Mouse (Mus musculus): ENCODE results near the gene Rpl3l.
"Not testable (repeated sequence)": the region's sequence is repeated elsewhere in the genome, so short reads cannot be mapped to it uniquely, and the experiment has no call there.

Gene Rpl3l

DNA sequence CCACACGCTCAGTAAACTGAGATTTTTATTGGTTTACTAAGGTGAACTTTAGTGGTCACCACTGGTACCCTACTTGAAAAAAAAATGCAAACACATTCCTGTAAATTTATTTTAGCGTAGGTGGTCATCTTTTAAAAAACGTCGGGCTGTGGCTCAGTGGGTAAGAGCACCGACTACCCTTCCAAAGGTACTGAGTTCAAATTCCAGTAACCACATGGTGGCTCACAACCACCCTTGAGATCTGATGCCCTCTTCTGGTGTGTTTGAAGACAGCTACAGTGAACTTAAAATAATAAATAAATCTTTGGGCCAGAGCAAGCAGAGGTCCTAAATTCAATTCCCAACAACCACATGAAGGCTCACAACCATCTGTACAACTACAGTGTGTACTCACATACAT, 8.7 kb upstream of the Rpl3l start:
- ATAC-seq (ENCODE audit: insufficient number of reproducible peaks, low FRiP score, low TSS enrichment), result not testable (repeated sequence)

DNA sequence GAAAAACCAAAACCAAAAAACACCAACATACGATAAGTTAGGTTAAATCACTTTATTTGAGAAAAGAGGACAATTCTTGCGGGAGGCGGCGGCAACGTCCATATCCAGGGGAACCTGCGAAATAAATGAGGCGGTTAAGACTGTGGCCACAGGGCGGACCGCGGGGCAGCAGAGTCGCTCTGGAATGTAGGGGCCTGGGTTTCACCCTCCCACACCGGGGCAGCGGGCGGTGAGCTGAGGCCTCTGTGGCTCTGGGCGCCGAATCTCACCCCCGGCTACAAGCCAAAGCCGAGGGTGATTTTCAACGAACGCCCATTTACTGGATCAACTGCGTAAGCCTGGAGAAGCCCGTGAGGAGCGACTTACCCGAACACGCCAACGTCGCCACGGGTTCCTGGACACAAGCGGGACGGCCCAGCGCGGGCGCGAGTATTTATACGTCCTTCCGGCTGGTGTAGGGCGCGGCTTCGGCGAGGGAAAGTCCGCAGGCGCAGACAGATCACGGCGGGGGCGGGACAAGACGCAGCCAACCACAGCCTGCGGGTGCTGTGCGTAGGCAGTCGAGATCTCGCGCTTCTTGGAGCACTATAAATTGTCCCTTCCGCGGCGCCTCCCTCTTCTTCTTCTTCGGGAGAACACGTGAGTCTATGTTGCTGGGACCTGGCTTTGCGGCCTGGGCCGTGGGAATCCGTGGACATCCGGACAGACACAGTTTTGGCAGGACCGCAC, 8.0 kb upstream of the Rpl3l start:
- peak; percentile 91 for ATAC-seq (ENCODE audit: insufficient number of reproducible peaks, low FRiP score, low TSS enrichment)

DNA sequence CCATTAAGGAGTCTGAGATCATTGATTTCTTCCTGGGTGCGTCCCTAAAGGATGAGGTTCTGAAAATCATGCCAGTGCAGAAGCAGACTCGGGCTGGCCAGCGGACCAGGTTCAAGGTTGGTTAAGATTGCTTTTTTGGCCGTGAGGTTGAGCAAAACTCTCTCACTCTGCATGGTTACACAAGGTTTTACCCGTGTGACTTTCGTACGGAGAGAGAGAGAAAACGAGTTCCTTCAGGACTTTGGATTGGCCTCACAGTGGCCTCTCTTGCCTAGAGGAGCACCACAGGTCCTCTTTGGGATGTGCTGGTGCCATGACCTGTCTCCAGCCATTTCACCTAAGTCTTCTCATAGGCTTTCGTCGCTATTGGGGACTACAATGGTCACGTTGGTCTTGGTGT, 7.0 kb upstream of the Rpl3l start:
- not testable (repeated sequence) for ATAC-seq (ENCODE audit: insufficient number of reproducible peaks, low FRiP score, low TSS enrichment)

DNA sequence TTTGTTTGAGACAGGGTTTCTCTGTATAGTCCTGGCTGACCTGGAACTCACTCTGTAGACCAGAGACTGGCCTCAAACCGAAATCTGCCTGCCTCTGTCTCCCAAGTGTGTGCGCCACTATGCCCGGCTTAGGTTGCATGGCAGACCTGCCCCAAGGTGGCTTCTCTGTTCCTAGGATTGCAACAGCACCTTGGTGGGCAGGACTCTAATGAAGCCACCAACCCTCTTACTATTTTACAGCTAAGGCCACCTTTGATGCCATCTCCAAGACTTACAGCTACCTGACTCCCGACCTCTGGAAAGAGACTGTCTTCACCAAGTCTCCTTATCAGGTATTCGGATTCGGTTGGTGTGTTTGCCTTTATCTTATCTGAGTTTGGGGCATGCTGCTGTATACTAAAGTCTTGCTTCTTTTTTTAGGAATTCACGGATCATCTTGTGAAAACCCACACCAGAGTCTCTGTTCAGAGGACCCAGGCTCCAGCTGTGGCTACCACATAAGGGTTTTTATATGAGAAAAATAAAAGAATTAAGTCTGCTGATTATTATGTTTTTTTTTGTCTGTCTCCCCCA, 6.2 kb upstream of the Rpl3l start:
- not testable (repeated sequence) for ATAC-seq (ENCODE audit: insufficient number of reproducible peaks, low FRiP score, low TSS enrichment)

DNA sequence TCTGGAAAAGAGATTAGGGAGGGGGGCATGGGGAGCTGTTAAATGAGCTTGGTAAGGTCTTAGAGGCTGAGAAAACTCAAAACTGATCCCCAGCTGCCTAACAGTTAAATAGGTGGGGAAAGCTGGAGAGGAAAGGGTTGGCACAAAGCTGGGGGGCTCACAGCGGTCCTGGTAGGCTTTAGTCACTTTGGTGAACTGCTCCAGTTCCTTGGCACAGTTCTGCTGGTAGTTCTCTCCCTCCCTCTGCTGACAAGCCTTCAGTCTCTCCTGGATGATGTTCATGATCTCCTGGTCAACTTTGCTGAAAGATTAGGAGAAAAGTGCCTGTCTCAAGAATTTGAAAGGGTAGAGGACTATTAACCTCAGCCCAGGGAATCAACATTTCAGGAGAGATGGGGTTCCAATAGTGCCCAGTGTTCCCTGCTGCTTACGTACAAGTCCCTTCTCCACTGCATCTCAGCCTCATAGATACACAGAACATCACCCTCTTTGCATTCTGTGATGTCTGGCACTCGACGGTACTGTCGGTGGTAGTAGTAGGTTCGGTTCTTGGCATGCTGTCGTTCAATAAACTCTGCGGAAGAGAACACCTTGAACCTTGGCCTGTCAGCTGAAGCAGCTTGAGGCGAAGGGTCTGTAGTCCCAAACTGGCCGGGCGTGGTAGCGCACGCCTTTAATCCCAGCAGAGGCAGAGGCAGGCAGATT, 5.2 kb upstream of the Rpl3l start:
- ATAC-seq (ENCODE audit: insufficient number of reproducible peaks, low FRiP score, low TSS enrichment), result no peak

DNA sequence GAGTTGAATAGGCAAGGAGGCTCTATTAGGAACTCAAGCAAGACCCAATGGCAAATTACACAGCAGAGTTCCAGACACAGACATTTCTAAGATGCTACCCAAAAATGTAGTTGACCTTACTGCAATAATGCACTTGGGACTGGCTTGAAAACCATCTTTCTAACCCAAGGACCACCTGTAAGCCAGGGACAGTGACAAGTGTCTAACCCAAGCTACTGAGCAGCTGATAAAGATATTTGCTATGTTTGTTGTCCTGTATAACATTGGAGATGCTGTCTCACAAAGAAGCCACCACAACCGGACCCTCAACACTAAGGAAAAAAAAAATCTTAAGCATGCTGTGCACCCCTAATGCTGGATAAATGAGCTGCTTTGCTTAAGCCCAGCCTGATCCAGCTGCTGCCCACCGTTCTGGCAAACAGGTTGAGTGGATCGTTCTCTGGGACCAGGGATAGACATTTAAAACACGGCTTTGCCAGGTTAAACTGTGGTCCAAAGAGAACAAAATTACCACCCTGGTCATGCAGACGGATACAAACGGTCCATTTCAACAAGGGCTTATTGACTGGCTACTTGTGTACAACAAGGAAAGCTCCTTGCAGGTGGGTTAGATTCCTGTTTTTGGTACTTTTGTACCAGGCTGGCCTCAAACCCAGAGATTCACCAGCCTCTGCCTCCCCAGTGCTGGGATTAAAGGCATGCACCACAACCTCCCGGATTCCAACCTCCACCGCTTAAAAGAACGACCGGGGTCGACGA, 4.3 kb upstream of the Rpl3l start:
- no peak for ATAC-seq (ENCODE audit: insufficient number of reproducible peaks, low FRiP score, low TSS enrichment)

DNA sequence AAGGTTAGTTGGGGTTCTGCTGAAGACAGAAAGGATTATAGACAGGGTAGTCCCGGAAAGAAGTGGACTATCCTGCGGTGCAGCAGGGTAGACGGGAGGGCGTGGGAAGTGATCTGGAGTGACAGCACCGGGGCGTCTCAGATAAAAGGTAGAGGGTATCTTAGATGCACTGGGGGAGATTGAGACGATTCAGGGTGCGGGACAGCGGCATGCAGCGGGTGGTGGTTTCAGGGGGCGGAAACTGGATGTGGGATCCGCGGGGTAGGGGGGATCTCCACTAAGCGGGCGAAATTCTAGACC, 3.8 kb upstream of the Rpl3l start:
- no peak; the same call in 1 of the 2 replicates for ATAC-seq (ENCODE audit: insufficient number of reproducible peaks, low FRiP score, low TSS enrichment)

DNA sequence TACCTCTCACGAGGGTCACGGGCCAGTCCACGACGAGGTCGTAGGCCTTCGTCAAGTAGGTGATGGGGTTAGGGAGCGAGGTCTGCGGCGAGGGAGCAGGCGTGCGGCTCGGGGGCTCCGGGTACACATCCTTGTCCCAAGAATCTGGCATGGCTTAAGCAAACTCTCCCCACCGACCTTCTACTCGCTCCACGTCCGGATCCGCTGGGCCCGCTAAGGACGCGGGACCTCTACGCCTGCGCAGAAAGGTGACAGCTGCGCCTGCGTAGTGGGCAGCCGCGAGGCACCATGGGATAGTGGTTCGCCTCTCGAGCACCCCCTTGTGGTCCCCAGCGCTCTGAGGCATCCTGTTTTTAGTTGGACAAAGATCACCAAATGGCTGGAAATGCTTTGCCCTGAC, 3.4 kb upstream of the Rpl3l start, which contains the start of gene Ndufb10:
Gene Ndufb10 (minus strand): TSS at position 295 of the 400 bp plus-strand sequence.
- ATAC-seq (ENCODE audit: insufficient number of reproducible peaks, low FRiP score, low TSS enrichment), result peak; percentile 79

DNA sequence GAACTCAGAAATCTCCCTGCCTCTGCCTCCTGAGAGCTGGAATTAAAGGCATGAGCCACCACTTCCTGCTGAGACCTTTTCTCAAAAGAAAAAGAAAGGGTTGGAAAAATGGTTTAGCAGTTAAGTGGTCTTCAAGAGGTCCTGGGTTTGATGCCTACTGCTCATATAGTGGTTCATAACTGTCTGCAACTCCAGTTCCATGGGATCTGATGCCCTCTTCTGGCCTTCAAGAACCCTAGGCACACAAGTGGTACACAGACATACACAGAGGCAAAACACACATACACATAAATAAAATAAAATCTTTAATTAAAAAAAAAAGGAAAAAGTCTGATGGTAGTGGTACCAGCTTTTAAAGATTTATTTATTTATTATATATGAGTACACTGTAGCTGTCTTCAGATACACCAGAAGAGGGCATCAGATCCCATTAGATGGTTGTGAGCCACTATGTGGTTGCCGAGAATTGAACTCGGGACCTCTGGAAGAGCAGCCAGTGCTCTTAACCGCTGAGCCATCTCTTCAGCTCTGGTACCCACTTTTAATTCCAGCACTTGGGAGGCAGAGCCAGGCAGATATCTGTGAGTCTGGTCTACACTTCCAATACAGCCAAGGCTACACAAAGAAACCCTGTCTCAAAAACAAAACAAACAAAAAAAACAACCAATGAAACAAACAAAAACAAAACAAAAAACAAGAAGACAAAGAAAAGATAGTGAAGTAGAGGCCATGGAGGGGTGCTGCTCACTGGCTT, 1.8 kb upstream of the Rpl3l start:
- no peak for ATAC-seq (ENCODE audit: insufficient number of reproducible peaks, low FRiP score, low TSS enrichment)

DNA sequence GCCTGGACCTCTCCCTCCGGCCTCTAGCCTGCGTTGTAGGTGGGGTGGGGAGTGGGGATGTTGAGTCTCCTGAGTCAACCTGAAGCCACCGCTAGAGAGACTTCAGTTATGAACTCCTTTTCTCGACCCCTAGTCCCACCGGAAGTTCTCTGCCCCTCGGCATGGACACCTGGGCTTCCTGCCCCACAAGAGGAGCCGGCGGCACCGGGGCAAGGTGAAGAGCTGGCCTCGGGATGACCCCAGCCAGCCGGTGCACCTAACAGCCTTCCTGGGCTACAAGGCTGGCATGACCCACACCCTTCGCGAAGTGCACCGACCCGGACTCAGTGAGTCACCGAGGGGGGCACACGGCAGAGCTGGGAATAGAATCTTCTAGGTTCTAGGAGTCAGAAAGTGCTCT, 564 bp downstream of the Rpl3l start:
- ATAC-seq (ENCODE audit: insufficient number of reproducible peaks, low FRiP score, low TSS enrichment), result no peak

DNA sequence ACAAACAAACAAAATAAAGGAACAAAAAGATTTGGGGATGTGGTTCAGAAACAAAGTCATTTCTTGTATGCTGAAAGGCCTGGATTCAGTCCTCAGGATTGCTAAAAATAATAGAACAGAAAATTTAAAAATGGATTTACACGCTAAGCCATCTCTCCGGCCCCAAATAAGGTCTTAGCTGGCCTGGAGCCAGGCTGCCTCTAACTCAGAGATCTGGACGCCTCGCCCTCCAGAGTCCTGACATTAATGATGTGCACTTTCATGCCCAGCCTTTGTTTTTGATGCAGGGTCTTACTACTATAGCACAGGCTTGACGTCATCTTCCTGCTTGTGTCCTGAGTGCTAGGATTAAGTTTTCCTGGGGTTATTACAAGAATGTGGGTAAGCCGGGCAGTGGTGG, 1.4 kb downstream of the Rpl3l start:
- ATAC-seq (ENCODE audit: insufficient number of reproducible peaks, low FRiP score, low TSS enrichment), result no peak

DNA sequence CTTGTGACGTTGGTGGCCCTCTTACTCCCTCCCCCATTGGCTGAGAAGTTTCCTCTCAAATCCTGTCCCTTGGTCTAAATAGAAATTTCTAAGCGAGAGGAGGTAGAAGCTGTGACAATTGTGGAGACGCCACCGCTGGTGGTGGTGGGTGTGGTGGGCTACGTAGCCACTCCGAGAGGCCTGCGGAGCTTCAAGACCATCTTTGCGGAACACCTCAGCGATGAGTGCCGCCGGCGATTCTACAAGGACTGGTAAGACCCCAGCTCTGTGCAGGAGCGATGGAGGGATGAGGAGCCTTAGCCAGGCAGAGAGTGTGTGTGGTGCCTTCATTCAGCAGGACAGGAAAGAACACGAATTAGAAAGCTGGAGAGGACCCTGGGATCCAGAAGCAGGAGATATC, 3.2 kb downstream of the Rpl3l start:
- ATAC-seq (ENCODE audit: insufficient number of reproducible peaks, low FRiP score, low TSS enrichment), result no peak

DNA sequence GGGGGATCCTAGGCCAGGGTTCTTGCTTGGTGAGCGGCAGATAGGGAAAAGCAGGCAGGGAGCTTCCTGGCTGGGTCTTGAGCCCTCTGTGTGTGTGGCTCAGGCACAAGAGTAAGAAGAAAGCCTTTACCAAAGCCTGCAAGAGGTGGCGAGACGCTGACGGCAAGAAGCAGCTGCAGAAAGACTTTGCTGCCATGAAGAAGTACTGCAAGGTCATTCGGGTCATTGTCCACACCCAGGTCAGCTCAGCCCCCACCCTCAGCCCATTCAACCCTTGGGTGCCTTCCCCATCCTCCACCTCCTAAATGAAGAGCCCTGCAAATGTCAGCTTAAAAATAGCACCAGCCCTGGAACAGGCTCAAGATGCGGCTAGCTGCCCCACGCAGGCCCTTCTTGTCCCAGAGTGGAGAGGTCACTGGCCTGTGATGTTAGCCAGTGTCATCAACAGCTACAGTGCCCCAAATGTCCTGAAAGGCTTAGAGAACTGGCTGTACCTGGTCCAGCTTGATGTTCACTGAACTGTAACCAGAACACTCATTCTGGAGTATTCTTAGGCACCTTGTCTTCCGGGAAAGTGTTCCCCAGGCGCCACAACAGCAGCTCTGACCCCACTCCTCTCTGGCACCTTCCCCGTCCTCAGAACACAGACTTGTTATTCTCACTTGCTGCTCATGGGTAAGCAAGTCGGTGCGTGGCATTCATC, 4.8 kb downstream of the Rpl3l start:
- ATAC-seq (ENCODE audit: insufficient number of reproducible peaks, low FRiP score, low TSS enrichment), result no peak

DNA sequence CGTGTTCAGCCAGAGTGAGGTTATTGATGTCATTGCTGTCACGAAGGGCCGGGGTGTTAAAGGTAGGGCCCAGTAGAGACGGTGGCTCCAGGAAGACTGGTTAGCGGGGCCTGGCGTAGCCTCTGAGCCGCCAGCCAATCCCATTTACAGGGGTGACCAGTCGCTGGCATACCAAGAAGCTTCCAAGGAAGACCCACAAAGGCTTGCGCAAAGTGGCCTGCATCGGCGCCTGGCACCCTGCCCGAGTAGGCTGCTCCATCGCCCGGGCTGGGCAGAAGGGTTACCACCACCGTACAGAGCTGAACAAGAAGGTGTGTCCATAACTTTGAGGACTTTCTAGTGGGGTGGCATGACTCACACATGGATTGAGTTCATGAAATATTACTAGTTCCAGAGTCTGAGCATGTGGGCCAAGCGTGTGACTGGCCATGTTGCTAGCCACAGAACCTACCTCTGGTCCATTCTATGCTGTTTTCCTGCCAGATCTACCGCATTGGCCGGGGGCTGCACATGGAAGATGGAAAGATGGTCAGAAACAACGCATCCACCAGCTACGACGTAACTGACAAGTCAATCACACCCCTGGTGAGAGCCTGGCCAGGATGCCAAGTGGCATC, 5.9 kb downstream of the Rpl3l start:
- no peak for ATAC-seq (ENCODE audit: insufficient number of reproducible peaks, low FRiP score, low TSS enrichment)

DNA sequence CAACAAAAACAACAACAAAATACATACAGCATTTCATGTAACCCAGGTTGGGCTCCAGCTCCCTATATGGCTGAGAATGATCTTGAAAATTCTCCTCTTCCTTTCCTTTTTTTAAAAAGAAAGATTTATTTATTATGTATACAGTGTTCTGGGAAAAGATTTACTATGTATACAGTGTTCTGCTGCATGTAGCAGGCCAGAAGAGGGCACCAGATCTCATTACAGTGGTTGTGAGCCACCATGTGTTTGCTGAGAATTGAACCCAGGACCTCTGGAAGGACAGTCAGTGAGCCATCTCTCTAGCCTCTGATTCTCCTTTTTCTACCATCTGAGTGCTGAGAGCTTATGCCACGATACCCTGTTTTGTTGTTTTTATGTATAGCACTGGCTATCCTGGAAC, 6.9 kb downstream of the Rpl3l start:
- no peak for ATAC-seq (ENCODE audit: insufficient number of reproducible peaks, low FRiP score, low TSS enrichment)

DNA sequence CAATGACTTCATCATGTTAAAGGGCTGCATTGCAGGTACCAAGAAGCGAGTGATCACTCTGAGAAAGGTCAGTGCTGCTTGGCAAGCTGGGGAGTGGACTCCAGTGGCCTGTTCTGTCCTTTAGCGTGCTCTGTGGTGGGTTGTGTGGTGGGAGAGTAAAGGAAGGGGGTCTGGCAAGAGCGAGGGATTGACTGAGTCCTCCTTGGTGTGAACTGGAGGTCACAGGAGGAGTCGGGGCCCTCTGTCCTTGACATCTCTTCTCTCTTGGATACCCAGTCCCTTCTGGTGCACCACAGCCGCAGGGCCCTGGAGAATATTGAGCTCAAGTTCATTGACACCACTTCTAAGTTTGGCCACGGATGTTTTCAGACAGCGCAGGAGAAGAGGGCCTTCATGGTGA, 7.8 kb downstream of the Rpl3l start:
- no peak for ATAC-seq (ENCODE audit: insufficient number of reproducible peaks, low FRiP score, low TSS enrichment)

DNA sequence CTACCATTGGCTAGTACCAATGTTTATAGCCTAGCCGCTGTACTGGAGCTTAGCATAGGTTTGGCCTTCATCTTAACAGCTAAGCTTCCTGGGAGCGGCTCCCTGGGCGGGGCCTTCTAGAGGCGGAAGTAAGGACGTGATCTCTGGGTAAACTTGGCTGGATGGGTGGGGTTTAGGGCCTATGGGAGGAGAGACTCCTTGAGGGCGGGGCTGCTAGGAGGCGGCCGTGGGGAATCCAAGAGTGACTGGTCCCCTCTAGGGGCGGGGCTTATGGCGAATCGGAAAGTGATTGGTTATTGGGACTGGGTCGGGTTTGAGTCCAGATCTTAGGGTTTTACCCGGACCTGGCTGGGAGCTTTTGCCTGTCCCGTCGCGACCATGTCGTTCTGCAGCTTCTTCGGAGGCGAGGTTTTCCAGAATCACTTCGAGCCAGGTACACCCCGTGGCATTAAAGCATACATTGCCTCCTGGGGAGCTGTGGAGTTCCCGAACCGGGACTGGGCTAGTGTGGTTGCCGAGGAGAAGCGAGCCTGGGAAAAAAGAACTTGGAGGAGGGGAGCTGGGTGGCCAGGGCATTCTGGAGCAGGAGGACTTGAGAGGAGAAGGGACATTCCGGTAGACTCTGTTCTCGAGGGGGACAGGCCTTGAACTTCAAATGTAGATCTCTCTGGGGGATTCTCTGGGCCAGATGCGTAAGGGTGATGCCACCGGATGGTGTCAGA, 8.9 kb downstream of the Rpl3l start, which contains the start of gene Msrb1:
Gene Msrb1 (plus strand): TSS at position 313 of the 722 bp plus-strand sequence.
- peak; percentile 84 for ATAC-seq (ENCODE audit: insufficient number of reproducible peaks, low FRiP score, low TSS enrichment)

DNA sequence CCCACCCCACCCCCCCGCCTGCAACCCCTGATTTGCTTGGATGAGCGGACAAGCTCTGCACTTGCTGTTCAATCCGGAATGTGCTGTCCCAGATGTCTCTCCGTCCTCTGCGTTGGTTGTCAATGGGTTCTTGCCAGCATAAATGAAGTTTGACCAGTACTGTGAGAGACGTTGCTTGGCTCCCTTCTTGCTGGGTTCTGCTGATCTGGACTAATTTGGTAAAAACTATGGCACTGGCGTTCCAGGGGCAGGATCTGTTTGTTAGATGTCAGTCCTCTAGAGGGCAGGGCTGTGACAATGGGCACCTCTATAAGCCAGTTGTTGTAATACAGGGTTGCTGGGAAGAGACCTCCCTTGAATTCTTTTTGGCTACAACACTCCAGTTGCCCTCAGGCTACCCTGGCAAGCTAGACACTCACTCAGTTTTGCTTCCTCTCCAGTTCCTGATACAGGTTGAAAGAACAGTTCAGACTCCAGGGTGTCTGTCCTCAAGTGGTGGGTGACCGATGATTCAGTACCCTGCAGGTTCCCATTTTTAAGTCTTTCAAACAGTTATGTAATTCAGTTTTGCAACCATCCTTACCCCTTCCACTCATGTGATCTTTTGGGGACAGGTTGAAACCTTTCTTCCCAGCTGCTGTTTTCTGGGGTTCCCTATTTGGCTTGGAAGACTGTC, 9.7 kb downstream of the Rpl3l start:
- no peak for ATAC-seq (ENCODE audit: insufficient number of reproducible peaks, low FRiP score, low TSS enrichment)

Measured in cerebellum, adult (tissue).